Mouse (Mus musculus): ENCODE results near the gene Dcst2. TPM values are rescaled to one million over a fixed set of nuclear protein-coding genes. Genes with fewer than 3 reads are reported as not detected.

Dcst2 gene
- polyA plus RNA-seq, 1 experiment from 2014 or later = 0.14 TPM

GRCm38 (mm10) chr3:89348911-89349868 is 12.6 kb upstream of the Dcst2 start:
- Histone ChIP-seq H3K4me3 (replicated peaks; ENCODE audit: low read depth, low read length) (peak overlapping the region; percentile 58), H3K9ac (replicated peaks; ENCODE audit: low read length) (peak overlapping the region; percentile 67), H3K27ac (replicated peaks; ENCODE audit: low read depth, low read length) (peak overlapping the region; percentile 74), H3K27me3 (ENCODE audit: control insufficient read depth, insufficient read depth, low read length) (peaks cover 5% of the 10 kb centered on the region; the same call in 1 of the 2 replicates), H3K4me1 (ENCODE audit: control insufficient read depth, insufficient read depth, low read length) (peaks cover 20% of the 10 kb centered on the region), H3K36me3 (ENCODE audit: control insufficient read depth, insufficient read depth, low read length) (0 out of 2 replicates have a peak, but pooled peaks cover 9% of the 10 kb centered on the region), H3K9me3 (ENCODE audit: control insufficient read depth, low read length) (no peaks in the 10 kb centered on the region), H3K4me2 (ENCODE audit: low read length) (peak overlapping the region; percentile 93)
- DNase-seq (peak; percentile 63), ATAC-seq (ENCODE audit: low FRiP score, low TSS enrichment) (peak; percentile 12; the same call in 1 of the 2 replicates)
- under 1% methylated on average over 38 of the region's 38 CpGs for WGBS

- Histone ChIP-seq H3K9ac (replicated peaks; ENCODE audit: low read length) (peak within 1 kb of the TSS; percentile 67), H3K27me3 (ENCODE audit: control insufficient read depth, insufficient read depth, low read length) (peaks cover 5% of the 10 kb centered on the region; the same call in 1 of the 2 replicates), H3K4me2 (ENCODE audit: low read length) (peak within 1 kb of the TSS; percentile 93), H3K36me3 (ENCODE audit: control insufficient read depth, insufficient read depth, low read length) (0 out of 2 replicates have a peak, but pooled peaks cover 4% of the 10 kb centered on the region), H3K4me3 (replicated peaks; ENCODE audit: low read depth, low read length) (peak within 1 kb of the TSS; percentile 58), H3K9me3 (ENCODE audit: control insufficient read depth, low read length) (no peaks in the 10 kb centered on the region), H3K27ac (replicated peaks; ENCODE audit: low read depth, low read length) (peak within 1 kb of the TSS; percentile 74), H3K4me1 (ENCODE audit: control insufficient read depth, insufficient read depth, low read length) (peaks cover 20% of the 10 kb centered on the region)
- ATAC-seq (ENCODE audit: low FRiP score, low TSS enrichment) = peak; percentile 90
- WGBS = under 1% methylated on average over 59 of the region's 59 CpGs
- DNase-seq = peak; percentile 93
Observed at GRCm38 (mm10) chr3:89349869-89350501, 11.8 kb upstream of the Dcst2 start, which contains the start of gene Adam15. TSS of gene Adam15 (minus strand) at chr3:89349996.

GRCm38 (mm10) chr3:89351271-89351670 is 10.5 kb upstream of the Dcst2 start:
- WGBS = 79% methylated on average over 5 of the region's 5 CpGs
- ATAC-seq (ENCODE audit: low FRiP score, low TSS enrichment) (no peak), DNase-seq (no peak)
- no peak overlapping the region for H3K4me2 ChIP-seq (ENCODE audit: low read length)
- H3K9ac ChIP-seq (replicated peaks; ENCODE audit: low read length) = no peak overlapping the region
- H3K9me3 ChIP-seq (ENCODE audit: control insufficient read depth, low read length) = no peaks in the 10 kb centered on the region
- peaks cover 20% of the 10 kb centered on the region for H3K4me1 ChIP-seq (ENCODE audit: control insufficient read depth, insufficient read depth, low read length)
- H3K4me3 ChIP-seq (replicated peaks; ENCODE audit: low read depth, low read length) = no peak overlapping the region
- no peak overlapping the region for H3K27ac ChIP-seq (replicated peaks; ENCODE audit: low read depth, low read length)
- no peaks in the 10 kb centered on the region for H3K36me3 ChIP-seq (ENCODE audit: control insufficient read depth, insufficient read depth, low read length)
- H3K27me3 ChIP-seq (ENCODE audit: control insufficient read depth, insufficient read depth, low read length) = peaks cover 5% of the 10 kb centered on the region; the same call in 1 of the 2 replicates

GRCm38 (mm10) chr3:89354816-89355511 is 6.8 kb upstream of the Dcst2 start:
- DNase-seq (peak; percentile 85), ATAC-seq (ENCODE audit: low FRiP score, low TSS enrichment) (0 out of 2 replicates have a peak, but pooled peaks have one; percentile 5)
- Histone ChIP-seq H3K4me3 (replicated peaks; ENCODE audit: low read depth, low read length) (no peak overlapping the region), H3K27ac (replicated peaks; ENCODE audit: low read depth, low read length) (no peak overlapping the region), H3K4me1 (ENCODE audit: control insufficient read depth, insufficient read depth, low read length) (peaks cover 6% of the 10 kb centered on the region), H3K4me2 (ENCODE audit: low read length) (no peak overlapping the region), H3K9me3 (ENCODE audit: control insufficient read depth, low read length) (no peaks in the 10 kb centered on the region), H3K27me3 (ENCODE audit: control insufficient read depth, insufficient read depth, low read length) (no peaks in the 10 kb centered on the region), H3K9ac (replicated peaks; ENCODE audit: low read length) (no peak overlapping the region), H3K36me3 (ENCODE audit: control insufficient read depth, insufficient read depth, low read length) (no peaks in the 10 kb centered on the region)
- 23% methylated on average over 5 of the region's 5 CpGs for WGBS

- Histone ChIP-seq H3K4me2 (ENCODE audit: low read length) (no peak overlapping the region), H3K36me3 (ENCODE audit: control insufficient read depth, insufficient read depth, low read length) (no peaks in the 10 kb centered on the region), H3K4me1 (ENCODE audit: control insufficient read depth, insufficient read depth, low read length) (peaks cover 3% of the 10 kb centered on the region), H3K4me3 (replicated peaks; ENCODE audit: low read depth, low read length) (no peak overlapping the region), H3K9ac (replicated peaks; ENCODE audit: low read length) (no peak overlapping the region), H3K27me3 (ENCODE audit: control insufficient read depth, insufficient read depth, low read length) (no peaks in the 10 kb centered on the region), H3K27ac (replicated peaks; ENCODE audit: low read depth, low read length) (no peak overlapping the region), H3K9me3 (ENCODE audit: control insufficient read depth, low read length) (no peaks in the 10 kb centered on the region)
- WGBS = 80% methylated on average over 6 of the region's 6 CpGs
- DNase-seq = no peak
- no peak for ATAC-seq (ENCODE audit: low FRiP score, low TSS enrichment)
Observed at GRCm38 (mm10) chr3:89355512-89355902, 6.3 kb upstream of the Dcst2 start.

- 76% methylated on average over 9 of the region's 9 CpGs for WGBS
Observed at GRCm38 (mm10) chr3:89356029-89356428, 5.7 kb upstream of the Dcst2 start.

GRCm38 (mm10) chr3:89359630-89360029 is 2.1 kb upstream of the Dcst2 start:
- no peaks in the 10 kb centered on the region for H3K4me1 ChIP-seq (ENCODE audit: control insufficient read depth, insufficient read depth, low read length)
- 62% methylated on average over 6 of the region's 6 CpGs for WGBS
- ATAC-seq (ENCODE audit: low FRiP score, low TSS enrichment) = no peak
- H3K4me3 ChIP-seq (replicated peaks; ENCODE audit: low read depth, low read length) = no peak overlapping the region
- no peaks in the 10 kb centered on the region for H3K9me3 ChIP-seq (ENCODE audit: control insufficient read depth, low read length)
- H3K27ac ChIP-seq (replicated peaks; ENCODE audit: low read depth, low read length) = no peak overlapping the region
- no peak for DNase-seq
- H3K27me3 ChIP-seq (ENCODE audit: control insufficient read depth, insufficient read depth, low read length) = no peaks in the 10 kb centered on the region
- H3K36me3 ChIP-seq (ENCODE audit: control insufficient read depth, insufficient read depth, low read length) = no peaks in the 10 kb centered on the region
- H3K4me2 ChIP-seq (ENCODE audit: low read length) = no peak overlapping the region
- no peak overlapping the region for H3K9ac ChIP-seq (replicated peaks; ENCODE audit: low read length)

More at GRCm38 (mm10) chr3:89356029-89356428, 5.7 kb upstream of the Dcst2 start:
- no peaks in the 10 kb centered on the region for H3K4me1 ChIP-seq (ENCODE audit: control insufficient read depth, insufficient read depth, low read length)
- no peak overlapping the region for H3K4me2 ChIP-seq (ENCODE audit: low read length)
- DNase-seq = no peak
- no peak overlapping the region for H3K4me3 ChIP-seq (replicated peaks; ENCODE audit: low read depth, low read length)
- H3K9me3 ChIP-seq (ENCODE audit: control insufficient read depth, low read length) = no peaks in the 10 kb centered on the region
- no peaks in the 10 kb centered on the region for H3K36me3 ChIP-seq (ENCODE audit: control insufficient read depth, insufficient read depth, low read length)
- H3K27ac ChIP-seq (replicated peaks; ENCODE audit: low read depth, low read length) = no peak overlapping the region
- ATAC-seq (ENCODE audit: low FRiP score, low TSS enrichment) = no peak
- H3K27me3 ChIP-seq (ENCODE audit: control insufficient read depth, insufficient read depth, low read length) = no peaks in the 10 kb centered on the region
- H3K9ac ChIP-seq (replicated peaks; ENCODE audit: low read length) = no peak overlapping the region

GRCm38 (mm10) chr3:89360237-89360636 is 1.5 kb upstream of the Dcst2 start:
- H3K27ac ChIP-seq (replicated peaks; ENCODE audit: low read depth, low read length) = no peak overlapping the region
- H3K9me3 ChIP-seq (ENCODE audit: control insufficient read depth, low read length) = no peaks in the 10 kb centered on the region
- WGBS = 80% methylated on average over 3 of the region's 3 CpGs
- no peak overlapping the region for H3K4me3 ChIP-seq (replicated peaks; ENCODE audit: low read depth, low read length)
- DNase-seq = no peak
- H3K4me2 ChIP-seq (ENCODE audit: low read length) = no peak overlapping the region
- H3K27me3 ChIP-seq (ENCODE audit: control insufficient read depth, insufficient read depth, low read length) = no peaks in the 10 kb centered on the region
- H3K9ac ChIP-seq (replicated peaks; ENCODE audit: low read length) = no peak overlapping the region
- H3K36me3 ChIP-seq (ENCODE audit: control insufficient read depth, insufficient read depth, low read length) = no peaks in the 10 kb centered on the region
- ATAC-seq (ENCODE audit: low FRiP score, low TSS enrichment) = no peak
- no peaks in the 10 kb centered on the region for H3K4me1 ChIP-seq (ENCODE audit: control insufficient read depth, insufficient read depth, low read length)
